Mouse (Mus musculus) hindbrain, embryonic 16.5 days (tissue): ENCODE measurements around the gene Nr4a1. TPM values are rescaled to one million over a fixed set of nuclear protein-coding genes. Genes with fewer than 3 reads are reported as not detected.
A peak's percentile ranks its signal among the peaks of the same experiment; 100 is the strongest.

Experiments
- ATAC-seq: fragments of 200-750 bp; cut with Nextera tagmentation; 2 replicates; pipeline ENCODE4 v1.8.0; 2017; ENCODE audit warnings: moderate TSS enrichment, moderate library complexity
- H3K27ac ChIP-seq: fragments of 300-500 bp; sonication (generic); 2 replicates; pipeline ENCODE4 v1.5.1; 2014; ENCODE audit warnings: low read depth, mild to moderate bottlenecking, control low read depth, low read length, moderate library complexity
- H3K27me3 ChIP-seq: fragments of 300-500 bp; sonication (generic); replicated peaks from 2 replicates; pipeline ENCODE4 v1.6.1; 2014; ENCODE audit warnings: low read length; ENCODE audit not compliant: control insufficient read depth, insufficient read depth
- H3K36me3 ChIP-seq: fragments of 300-500 bp; sonication (generic); 2 replicates; pipeline ENCODE4 v1.6.1; 2014; ENCODE audit warnings: mild to moderate bottlenecking, low read length, moderate library complexity, mixed read lengths; ENCODE audit not compliant: control insufficient read depth, insufficient read depth
- H3K4me1 ChIP-seq: fragments of 300-500 bp; sonication (generic); 2 replicates; pipeline ENCODE4 v1.6.1; 2014; ENCODE audit warnings: low read depth, low read length; ENCODE audit not compliant: control insufficient read depth, insufficient read depth
- H3K4me2 ChIP-seq: fragments of 300-500 bp; sonication (generic); 2 replicates; pipeline ENCODE4 v1.6.1; 2014; ENCODE audit warnings: mild to moderate bottlenecking, low read length, control low read depth, moderate library complexity
- H3K4me3 ChIP-seq: fragments of 300-500 bp; sonication (generic); 2 replicates; pipeline ENCODE4 v1.5.1; 2014; ENCODE audit warnings: mild to moderate bottlenecking, low read length, control low read depth, moderate library complexity
- H3K9ac ChIP-seq: fragments of 300-500 bp; sonication (generic); 2 replicates; pipeline ENCODE4 v1.6.1; 2014; ENCODE audit warnings: low read depth, mild to moderate bottlenecking, control low read depth, low read length, moderate library complexity
- H3K9me3 ChIP-seq: fragments of 300-500 bp; sonication (generic); 2 replicates; pipeline ENCODE4 v1.6.1; 2014; ENCODE audit warnings: mild to moderate bottlenecking, low read length, moderate library complexity; ENCODE audit not compliant: control insufficient read depth
- WGBS: fragments of 180-500 bp; shearing (Covaris S2); extraction: QIAGEN DNeasy Blood & Tissue Kit; methylation state at CpG from one replicate; pipeline ENCODE4 v1.1.7; 2014; 5-methylcytosine and 5-hydroxymethylcytosine counted together
- polyA plus RNA-seq: library from polyadenylated mRNA; unstranded; fragments of >200 nt; fragmentation: Nextera tagmentation; extraction: Ambion mirVana; gene quantifications from 2 replicates; pipeline ENCODE4 v1.2.1, GENCODE M21; 2015

Nr4a1 gene
- polyA plus RNA-seq, 1 experiment from 2014 or later = 7.2 TPM

DNA sequence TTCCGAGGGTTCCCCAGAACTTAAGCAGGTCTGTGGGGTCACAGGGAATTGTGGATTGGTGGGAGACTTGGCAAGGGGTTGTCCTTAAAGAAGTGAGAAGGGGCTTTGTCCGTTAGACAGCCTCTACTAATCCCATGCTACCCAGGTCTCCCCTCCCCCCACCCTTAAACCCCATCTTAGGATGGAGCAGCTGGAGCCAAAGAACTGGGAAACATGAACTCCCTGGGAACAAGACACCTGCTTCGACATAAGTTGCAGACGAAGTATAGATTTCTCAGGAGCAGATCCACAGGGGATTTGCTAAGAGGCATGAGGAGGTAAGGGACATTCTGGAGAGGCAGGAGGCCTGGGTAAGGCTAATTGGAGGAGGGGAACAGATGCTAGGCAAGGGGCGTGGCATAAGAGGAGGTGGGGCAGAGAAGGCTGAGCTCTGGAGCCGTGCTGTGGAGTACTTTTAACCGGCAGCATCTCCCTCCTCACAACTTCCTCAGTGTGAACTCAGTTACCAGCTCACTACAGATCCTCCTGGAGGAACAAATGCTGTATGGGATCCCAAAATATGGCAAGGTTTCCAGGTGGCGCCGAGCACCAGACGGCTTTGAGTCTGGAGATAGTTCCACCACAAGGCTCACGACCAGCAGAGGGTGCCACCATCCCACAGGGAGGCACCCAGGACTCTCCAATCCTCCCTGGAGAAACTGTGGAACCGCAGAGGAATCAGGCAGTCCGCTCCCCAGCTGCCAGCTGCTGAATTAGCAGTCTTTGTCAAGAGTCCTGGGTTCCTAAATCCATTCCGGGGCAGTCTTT, 32.6 kb upstream of the Nr4a1 start:
- 6% methylated on average over 14 of the region's 14 CpGs for WGBS
- peak overlapping the region; percentile 20; the same call in 1 of the 2 replicates for H3K4me3 ChIP-seq
- peak overlapping the region; percentile 48 for H3K4me2 ChIP-seq
- H3K27me3 ChIP-seq = no peaks in the 10 kb centered on the region
- H3K9ac ChIP-seq = 0 out of 2 replicates have a peak overlapping the region, but pooled peaks have one; percentile 14
- no peaks in the 10 kb centered on the region for H3K36me3 ChIP-seq
- peaks cover 13% of the 10 kb centered on the region for H3K4me1 ChIP-seq
- H3K9me3 ChIP-seq = no peaks in the 10 kb centered on the region
- H3K27ac ChIP-seq = no peak overlapping the region
- peak; percentile 53; the same call in 1 of the 2 replicates for ATAC-seq

- no peaks in the 10 kb centered on the region for H3K27me3 ChIP-seq
- H3K4me2 ChIP-seq = no peak overlapping the region; the same call in 1 of the 2 replicates
- 43% methylated on average over 13 of the region's 13 CpGs for WGBS
- ATAC-seq = no peak
- H3K4me1 ChIP-seq = peaks cover 13% of the 10 kb centered on the region
- H3K36me3 ChIP-seq = no peaks in the 10 kb centered on the region
- no peaks in the 10 kb centered on the region for H3K9me3 ChIP-seq
- no peak overlapping the region for H3K27ac ChIP-seq
- H3K9ac ChIP-seq = no peak overlapping the region; the same call in 1 of the 2 replicates
- H3K4me3 ChIP-seq = no peak overlapping the region
These were observed 31.1 kb upstream of the Nr4a1 start for GRCm38 (mm10) chr15:101222897-101223482.

GRCm38 (mm10) chr15:101223596-101223995, 30.5 kb upstream of the Nr4a1 start:
- peak overlapping the region; percentile 74 for H3K4me3 ChIP-seq
- no peaks in the 10 kb centered on the region for H3K27me3 ChIP-seq
- WGBS = 9% methylated on average over 5 of the region's 5 CpGs
- peak overlapping the region; percentile 99 for H3K4me2 ChIP-seq
- H3K27ac ChIP-seq = no peak overlapping the region
- H3K9ac ChIP-seq = peak overlapping the region; percentile 86
- no peaks in the 10 kb centered on the region for H3K9me3 ChIP-seq
- peaks cover 13% of the 10 kb centered on the region for H3K4me1 ChIP-seq
- H3K36me3 ChIP-seq = no peaks in the 10 kb centered on the region
- peak; percentile 12 for ATAC-seq

DNA sequence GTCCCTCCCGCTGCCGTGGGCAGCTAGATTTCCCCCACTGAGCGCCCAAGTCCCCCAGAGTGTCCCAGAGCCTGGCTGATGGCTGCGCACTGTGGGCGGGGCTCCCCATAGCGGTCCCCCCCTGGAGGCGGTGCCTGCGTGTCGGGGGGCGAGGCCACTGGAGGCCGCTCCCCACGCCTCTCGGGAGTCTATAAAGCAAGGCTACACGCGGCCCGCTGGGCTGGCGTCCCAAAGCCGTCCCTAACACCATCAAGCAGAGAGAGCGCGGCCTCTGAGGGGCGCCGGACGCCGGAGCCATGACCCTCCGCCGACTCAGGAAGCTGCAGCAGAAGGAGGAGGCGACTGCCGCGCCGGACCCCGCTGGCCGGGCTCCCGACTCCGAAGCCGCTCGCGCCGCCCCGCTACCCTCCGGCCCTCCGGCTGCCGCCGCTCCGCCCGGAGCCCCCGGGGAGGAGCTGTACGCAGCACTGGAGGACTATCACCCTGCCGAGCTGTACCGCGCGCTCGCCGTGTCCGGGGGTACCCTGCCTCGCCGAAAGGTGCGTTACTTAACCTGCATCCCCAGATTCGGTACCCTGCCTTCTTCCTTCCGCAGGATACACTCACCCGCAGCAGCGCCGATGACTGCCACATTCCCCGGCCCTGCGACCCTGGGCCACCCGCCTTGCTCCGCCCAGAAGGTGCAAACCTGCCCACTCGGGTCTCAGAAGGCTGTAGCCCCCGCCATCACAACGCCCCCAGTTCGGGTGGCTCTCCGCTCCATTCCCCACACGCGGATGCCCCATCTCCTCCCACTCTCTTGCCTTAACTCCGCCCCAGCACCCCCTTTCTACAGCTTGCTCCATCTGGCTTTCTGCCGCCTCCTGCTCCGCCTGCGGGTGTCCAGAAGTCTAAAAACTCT, 29.8 kb upstream of the Nr4a1 start, which contains the start of gene Grasp:
Gene Grasp, plus strand, starts transcription at position 183 of the 901 bp plus-strand sequence.
- Histone ChIP-seq H3K4me3 (peak within 1 kb of the TSS; percentile 74), H3K36me3 (no peaks in the 10 kb centered on the region), H3K27me3 (no peaks in the 10 kb centered on the region), H3K9ac (peak within 1 kb of the TSS; percentile 86), H3K4me1 (peaks cover 13% of the 10 kb centered on the region), H3K9me3 (no peaks in the 10 kb centered on the region), H3K27ac (peak within 1 kb of the TSS; percentile 42), H3K4me2 (peak within 1 kb of the TSS; percentile 99)
- ATAC-seq = peak; percentile 85
- under 1% methylated on average over 67 of the region's 77 CpGs for whole genome bisulfite sequencing

- Histone ChIP-seq H3K4me1 (peaks cover 13% of the 10 kb centered on the region), H3K27me3 (no peaks in the 10 kb centered on the region), H3K36me3 (no peaks in the 10 kb centered on the region), H3K4me2 (peak overlapping the region; percentile 99), H3K4me3 (peak overlapping the region; percentile 74), H3K27ac (peak overlapping the region; percentile 42), H3K9ac (peak overlapping the region; percentile 86), H3K9me3 (no peaks in the 10 kb centered on the region)
- ATAC-seq = no peak
- WGBS = 7% methylated on average over 14 of the region's 14 CpGs
These were observed 29.1 kb upstream of the Nr4a1 start for GRCm38 (mm10) chr15:101224977-101225376.

DNA sequence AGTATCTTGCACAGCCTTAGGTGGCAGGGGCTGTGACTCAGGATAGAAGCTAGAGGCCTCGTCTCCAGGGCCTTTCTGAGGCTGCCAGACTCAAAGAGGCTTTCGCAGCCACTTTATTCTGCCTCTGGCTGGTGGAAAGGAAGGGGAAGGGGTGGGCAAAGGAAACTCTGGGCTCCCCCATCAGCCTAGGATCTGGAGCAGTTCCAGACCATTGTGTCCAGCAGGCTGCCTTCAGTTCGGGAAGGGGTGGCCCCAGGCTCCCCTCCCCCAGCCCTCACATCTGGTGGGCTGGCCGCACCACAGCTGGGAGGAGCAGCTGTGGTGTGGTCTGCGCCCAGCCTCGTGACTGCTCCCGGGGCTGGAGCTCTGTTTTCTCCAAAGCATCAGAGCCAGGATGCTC, 26.1 kb upstream of the Nr4a1 start:
- no peak overlapping the region for H3K4me2 ChIP-seq
- H3K4me3 ChIP-seq = no peak overlapping the region
- WGBS = 14% methylated on average over 7 of the region's 7 CpGs
- no peaks in the 10 kb centered on the region for H3K27me3 ChIP-seq
- H3K36me3 ChIP-seq = 0 out of 2 replicates have a peak, but pooled peaks cover 2% of the 10 kb centered on the region
- no peak overlapping the region for H3K9ac ChIP-seq
- H3K4me1 ChIP-seq = peaks cover 7% of the 10 kb centered on the region
- H3K9me3 ChIP-seq = no peaks in the 10 kb centered on the region
- H3K27ac ChIP-seq = no peak overlapping the region
- ATAC-seq = no peak

GRCm38 (mm10) chr15:101228866-101229590, 25.0 kb upstream of the Nr4a1 start:
- Histone ChIP-seq H3K9ac (no peak overlapping the region), H3K4me2 (no peak overlapping the region), H3K36me3 (0 out of 2 replicates have a peak, but pooled peaks cover 2% of the 10 kb centered on the region), H3K4me3 (no peak overlapping the region), H3K27me3 (no peaks in the 10 kb centered on the region), H3K27ac (no peak overlapping the region), H3K9me3 (no peaks in the 10 kb centered on the region), H3K4me1 (peaks cover 7% of the 10 kb centered on the region)
- 89% methylated on average over 21 of the region's 21 CpGs for WGBS
- ATAC-seq = no peak

GRCm38 (mm10) chr15:101230503-101230902, 23.6 kb upstream of the Nr4a1 start:
- H3K9me3 ChIP-seq = no peaks in the 10 kb centered on the region
- H3K4me1 ChIP-seq = no peaks in the 10 kb centered on the region; the same call in 1 of the 2 replicates
- H3K4me2 ChIP-seq = no peak overlapping the region
- no peak overlapping the region for H3K9ac ChIP-seq
- no peaks in the 10 kb centered on the region for H3K27me3 ChIP-seq
- no peak overlapping the region for H3K27ac ChIP-seq
- no peak overlapping the region for H3K4me3 ChIP-seq
- WGBS = 96% methylated on average over 19 of the region's 19 CpGs
- H3K36me3 ChIP-seq = 0 out of 2 replicates have a peak, but pooled peaks cover 2% of the 10 kb centered on the region
- ATAC-seq = no peak
